Mouse (Mus musculus) ES-E14 (cell line): ENCODE measurements at regions not wholly inside any gene's neighbourhood (a gene's known extent, or its start where the extent isn't known, plus 50 kb on each side); places are given as distances from the start of the nearest gene placed in this dataset.

Source experiments
- DNase-seq: peaks from one replicate; pipeline ENCODE4 v3.0.0-alpha.2; 2013; ENCODE audit warnings: low read depth, low spot score
- H3K27ac ChIP-seq: 2 replicates; pipeline ENCODE4 v1.5.1; 2012; ENCODE audit warnings: low read depth, mild to moderate bottlenecking, low read length, moderate library complexity, mixed read lengths; ENCODE audit not compliant: poor library complexity, insufficient read depth, severe bottlenecking
- H3K36me3 ChIP-seq: 2 replicates; pipeline ENCODE4 v1.6.1; 2012; ENCODE audit warnings: mild to moderate bottlenecking, low read length, moderate library complexity, mixed read lengths; ENCODE audit not compliant: control insufficient read depth, poor library complexity, insufficient read depth, severe bottlenecking
- H3K4me1 ChIP-seq, 2 experiments: fragments of 150-350 bp in 1 of 2; sonication (generic) in 1 of 2; 2 replicates each; pipeline ENCODE4 v1.6.1; 2012; ENCODE audit warnings: low read length in 2 of 2, mild to moderate bottlenecking in 1 of 2, mixed read lengths in 1 of 2; ENCODE audit not compliant: control insufficient read depth in 2 of 2, insufficient read depth in 2 of 2, poor library complexity in 1 of 2
- H3K4me3 ChIP-seq, 2 experiments: fragments of 150-350 bp in 1 of 2; sonication (generic) in 1 of 2; 2 replicates each; pipeline ENCODE4 v1.5.1; 2012; ENCODE audit warnings: low read length in 2 of 2, low read depth in 1 of 2, mild to moderate bottlenecking in 1 of 2, mixed read lengths in 1 of 2; ENCODE audit not compliant: insufficient read depth in 1 of 2, poor library complexity in 1 of 2, severe bottlenecking in 1 of 2
- H3K9ac ChIP-seq: 2 replicates; pipeline ENCODE4 v1.6.1; 2012; ENCODE audit warnings: low read depth, mild to moderate bottlenecking, low read length, mixed read lengths; ENCODE audit not compliant: poor library complexity, insufficient read depth, severe bottlenecking
- H3K9me3 ChIP-seq: fragments of 150-350 bp; sonication (generic); 2 replicates; pipeline ENCODE4 v1.6.1; 2012; ENCODE audit warnings: low read depth, mild to moderate bottlenecking, low read length; ENCODE audit not compliant: control insufficient read depth, insufficient read depth
- CHD2 ChIP-seq: IDR thresholded peaks from 2 replicates; pipeline ENCODE4 v1.6.1; 2014; ENCODE audit warnings: mild to moderate bottlenecking, low read depth, low read length, inconsistent platforms
- HCFC1 ChIP-seq: IDR thresholded peaks from 2 replicates; pipeline ENCODE4 v1.6.1; 2012; ENCODE audit warnings: low read length, inconsistent platforms, borderline replicate concordance; ENCODE audit not compliant: insufficient read depth
- MAFK ChIP-seq: IDR thresholded peaks from 2 replicates; pipeline ENCODE4 v1.6.1; 2014; ENCODE audit warnings: mild to moderate bottlenecking, low read depth, low read length, inconsistent platforms; ENCODE audit not compliant: insufficient read depth
- ZC3H11A ChIP-seq: IDR thresholded peaks from 2 replicates; pipeline ENCODE4 v1.6.1; 2012; ENCODE audit warnings: low read depth, mild to moderate bottlenecking, inconsistent platforms, low read length, borderline replicate concordance
- ZNF384 ChIP-seq: IDR thresholded peaks from 2 replicates; pipeline ENCODE4 v1.6.1; 2012; ENCODE audit warnings: low read depth, low read length, inconsistent platforms
- in situ Hi-C, 2 experiments: fragments of 600-800 bp; cut with MboI; formaldehyde crosslinking; loops; one replicate each; pipeline ENCODE4 v1.15.1; 2025; ENCODE audit warnings: low sequenced_read_pairs in 2 of 2, inconsistent platforms in 1 of 2; ENCODE audit not compliant: unreplicated experiment in 2 of 2

DNA sequence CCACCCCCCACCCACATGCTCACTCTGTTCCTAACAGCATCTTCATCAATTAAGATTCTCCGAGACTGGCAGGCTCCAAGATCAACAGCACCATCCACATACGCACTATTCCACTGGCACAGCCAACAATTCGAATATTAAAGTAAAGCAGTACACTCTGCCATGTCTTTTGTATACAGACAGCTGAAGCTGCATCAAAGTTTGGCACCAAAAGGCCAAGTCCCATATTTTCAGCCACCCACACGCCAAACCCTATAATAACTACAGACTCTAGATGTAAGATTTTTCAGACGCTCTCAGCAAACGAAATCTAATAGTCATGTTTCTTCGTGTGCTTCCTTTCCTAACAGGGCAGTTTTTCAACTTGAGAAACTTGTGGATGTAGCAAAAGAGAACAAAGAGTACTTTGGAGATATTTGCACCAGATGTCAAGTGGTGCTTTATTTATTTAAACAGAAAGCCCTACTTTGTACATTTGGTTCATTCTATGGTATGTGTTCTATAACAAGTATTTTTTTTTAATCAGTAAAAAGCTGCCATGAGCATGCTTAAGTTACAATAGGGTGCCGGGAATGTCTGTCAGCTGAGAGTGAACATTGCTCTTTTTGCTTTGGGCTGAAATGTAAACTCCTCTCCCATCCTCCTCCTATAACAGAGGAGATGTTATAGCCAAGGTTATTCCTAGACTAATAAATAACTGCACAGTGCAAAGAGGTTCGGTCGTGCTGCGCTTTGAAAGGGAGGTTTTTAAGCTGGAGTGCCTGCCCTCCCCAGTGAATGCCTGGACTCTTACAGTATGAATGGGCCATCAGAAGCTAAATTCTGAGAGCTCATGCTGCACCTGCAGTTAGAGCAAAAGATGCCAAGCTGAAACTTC is 686.9 kb downstream of the 1700064H15Rik start:
- in situ Hi-C loops: no loop called here
- DNase-seq: no peak
- Histone ChIP-seq H3K4me3 (no peak overlapping the region), H3K9me3 (no peaks in the 10 kb centered on the region), H3K36me3 (no peaks in the 10 kb centered on the region), H3K9ac (no peak overlapping the region), H3K4me1 (no peaks in the 10 kb centered on the region), H3K27ac (no peak overlapping the region)
- TF ChIP-seq ZNF384 (no peak), HCFC1 (no peak), MAFK (no peak), ZC3H11A (no peak), CHD2 (no peak)

DNA sequence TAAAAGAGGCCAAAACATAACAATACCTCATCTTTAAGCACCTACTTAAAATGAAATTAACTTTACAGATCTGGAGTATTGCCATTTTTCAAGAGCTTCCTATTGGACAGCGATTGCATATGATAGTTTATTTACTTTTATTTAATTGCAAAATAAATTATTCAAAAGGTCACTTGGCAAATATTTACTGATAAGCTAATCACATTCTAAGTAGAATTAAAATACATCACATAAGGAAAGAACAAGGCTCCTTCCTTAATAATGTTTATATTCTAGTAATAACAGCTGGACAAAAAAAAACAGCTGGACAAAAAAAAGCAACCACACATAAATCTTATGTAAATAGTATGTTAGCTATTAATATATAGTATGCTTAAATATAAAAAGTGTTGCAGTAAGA is 668.1 kb downstream of the 1700064H15Rik start:
- no peaks in the 10 kb centered on the region for H3K36me3 ChIP-seq
- H3K4me1 ChIP-seq: no peaks in the 10 kb centered on the region
- in situ Hi-C loops: no loop called here
- H3K4me3 ChIP-seq: no peak overlapping the region
- H3K27ac ChIP-seq: no peak overlapping the region
- no peak for DNase-seq
- H3K9me3 ChIP-seq: no peaks in the 10 kb centered on the region
- no peak overlapping the region for H3K9ac ChIP-seq
- TF ChIP-seq HCFC1: no peak
- no peak for TF ChIP-seq MAFK
- no peak for TF ChIP-seq ZC3H11A
- no peak for TF ChIP-seq ZNF384
- TF ChIP-seq CHD2: no peak

DNA sequence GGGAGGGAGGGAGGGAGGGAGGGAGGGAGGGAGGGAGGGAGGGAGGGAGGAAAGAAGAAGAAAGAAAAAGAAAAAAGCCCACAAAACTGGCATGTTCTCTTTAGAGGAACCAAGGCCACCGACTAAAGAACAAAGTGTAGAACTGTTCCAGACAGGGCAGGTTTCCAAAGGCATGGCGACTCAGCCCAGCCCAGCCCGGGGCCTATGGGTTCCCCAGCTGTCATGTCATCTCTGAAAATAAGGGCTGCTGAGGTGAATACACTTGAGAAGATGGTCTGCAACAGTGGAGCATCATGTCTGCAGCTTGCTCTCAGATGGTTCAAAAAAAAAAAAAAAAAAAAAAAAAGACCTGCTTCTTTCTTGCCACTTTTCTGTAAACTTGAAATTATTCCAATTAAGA is 639.8 kb downstream of the 1700064H15Rik start:
- no peak for DNase-seq
- TF ChIP-seq HCFC1 (no peak), ZNF384 (no peak), ZC3H11A (no peak)
- Histone ChIP-seq H3K36me3 (no peaks in the 10 kb centered on the region), H3K9ac (no peak overlapping the region), H3K4me3 (no peak overlapping the region), H3K27ac (no peak overlapping the region), H3K4me1 (no peaks in the 10 kb centered on the region), H3K9me3 (no peaks in the 10 kb centered on the region)
- in situ Hi-C loops: no loop called here

DNA sequence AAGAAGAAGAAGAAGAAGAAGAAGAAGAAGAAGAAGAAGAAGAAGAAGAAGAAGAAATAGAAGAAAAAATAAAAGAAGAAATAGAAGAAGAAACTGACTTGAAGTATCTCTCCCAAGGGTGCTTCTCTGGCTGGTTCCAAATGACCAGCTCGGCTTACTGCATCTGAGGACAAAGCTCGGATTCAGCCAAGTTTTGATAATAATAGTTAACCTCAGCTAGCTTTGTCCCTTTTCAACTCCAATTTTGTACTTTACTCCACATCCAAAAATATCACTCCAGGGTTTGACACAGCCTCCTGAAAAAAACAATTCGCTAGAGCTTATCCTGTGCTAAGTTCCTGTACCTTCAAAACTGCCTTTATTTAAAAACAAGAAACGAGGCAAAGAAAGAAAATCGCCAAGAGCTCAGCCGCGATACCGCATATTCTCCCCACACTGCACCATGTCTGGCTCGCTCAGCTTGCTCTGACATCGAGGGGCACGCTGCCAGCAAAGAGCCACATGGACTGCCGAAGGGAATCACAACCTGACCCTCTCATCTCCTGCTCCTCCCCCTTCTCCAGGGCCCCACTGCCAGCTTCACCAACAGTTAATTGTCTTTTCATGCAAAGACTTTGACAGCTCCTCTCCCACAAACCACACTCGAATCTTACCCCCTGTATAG is 638.8 kb downstream of the 1700064H15Rik start:
- no peaks in the 10 kb centered on the region for H3K9me3 ChIP-seq
- DNase-seq: no peak
- no peak overlapping the region for H3K4me3 ChIP-seq
- no peak overlapping the region for H3K9ac ChIP-seq
- TF ChIP-seq CHD2: no peak
- TF ChIP-seq MAFK: no peak
- no peak for TF ChIP-seq ZNF384
- TF ChIP-seq HCFC1: no peak
- TF ChIP-seq ZC3H11A: no peak
- no peak overlapping the region for H3K27ac ChIP-seq
- in situ Hi-C loops: no loop called here
- H3K36me3 ChIP-seq: no peaks in the 10 kb centered on the region
- H3K4me1 ChIP-seq: no peaks in the 10 kb centered on the region
